Mouse (Mus musculus) left cerebral cortex, adult 11 months (tissue): ENCODE data around the gene Hnf1a.
A peak's percentile ranks its signal among the peaks of the same experiment; 100 is the strongest.

Experiments
- DNase-seq: peaks from one replicate; pipeline ENCODE4 v3.0.0; 2022; ENCODE audit warnings: low spot score

Hnf1a gene

GRCm38 (mm10) chr5:114979250-114980121, 8.6 kb upstream of the Hnf1a start:
- DNase-seq = peak; percentile 63

DNA sequence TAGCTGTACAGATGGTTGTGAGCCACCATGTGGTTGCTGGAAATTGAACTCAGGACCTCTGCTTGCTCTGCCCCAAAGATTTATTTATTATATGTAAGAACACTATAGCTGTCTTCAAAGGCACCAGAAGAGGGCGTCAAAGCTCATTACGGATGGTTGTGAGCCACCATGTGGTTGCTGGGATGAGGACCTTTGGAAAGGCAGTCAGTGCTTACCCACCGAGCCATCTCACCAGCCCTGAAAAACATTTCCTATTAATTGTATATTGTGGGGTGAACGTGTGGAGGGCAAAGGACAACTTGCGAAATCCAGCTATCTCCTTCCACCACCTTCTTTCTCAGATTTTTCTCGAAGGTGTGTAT, 8.0 kb upstream of the Hnf1a start:
- no peak for DNase-seq

DNA sequence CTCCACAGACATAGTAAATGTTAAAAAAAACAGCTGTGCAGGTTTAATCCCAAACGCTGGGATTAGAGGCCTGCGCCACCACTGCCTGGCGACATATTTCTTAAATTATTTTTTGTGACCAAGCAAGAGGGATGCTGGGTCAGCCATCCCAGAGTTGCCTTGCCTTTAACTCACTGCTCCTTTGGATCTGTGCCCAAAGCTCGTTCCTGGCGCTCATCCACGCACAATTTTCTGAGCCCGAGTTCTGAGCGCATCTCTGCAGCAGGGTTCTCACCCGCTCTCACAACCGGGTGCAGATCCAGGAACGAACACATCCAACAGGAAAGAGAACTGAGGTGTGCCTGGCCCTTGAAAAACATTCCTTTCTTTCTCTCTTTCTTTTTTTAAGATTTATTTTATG, 7.6 kb upstream of the Hnf1a start:
- DNase-seq = no peak

DNA sequence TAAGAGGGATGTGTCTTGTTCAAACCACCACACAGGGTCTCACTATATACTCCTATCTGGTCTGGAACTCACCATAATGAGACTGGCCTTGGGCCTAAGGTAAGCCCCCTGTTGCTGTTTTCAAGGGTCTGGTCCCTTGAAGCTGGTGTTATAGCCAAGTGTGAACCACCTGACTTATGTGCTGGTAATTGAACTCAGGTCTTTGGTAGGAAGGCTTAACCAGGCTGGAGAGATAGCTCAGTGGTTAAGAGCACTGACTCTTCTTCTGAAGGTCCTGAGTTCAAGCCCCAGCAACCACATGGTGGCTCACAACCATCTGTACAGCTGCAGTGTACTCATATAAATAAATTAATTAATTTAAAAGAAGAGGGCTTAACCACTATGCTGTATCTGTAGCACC, 6.0 kb upstream of the Hnf1a start:
- DNase-seq = no peak

- no peak for DNase-seq
Measured at GRCm38 (mm10) chr5:114973131-114973530, 2.2 kb upstream of the Hnf1a start.

DNA sequence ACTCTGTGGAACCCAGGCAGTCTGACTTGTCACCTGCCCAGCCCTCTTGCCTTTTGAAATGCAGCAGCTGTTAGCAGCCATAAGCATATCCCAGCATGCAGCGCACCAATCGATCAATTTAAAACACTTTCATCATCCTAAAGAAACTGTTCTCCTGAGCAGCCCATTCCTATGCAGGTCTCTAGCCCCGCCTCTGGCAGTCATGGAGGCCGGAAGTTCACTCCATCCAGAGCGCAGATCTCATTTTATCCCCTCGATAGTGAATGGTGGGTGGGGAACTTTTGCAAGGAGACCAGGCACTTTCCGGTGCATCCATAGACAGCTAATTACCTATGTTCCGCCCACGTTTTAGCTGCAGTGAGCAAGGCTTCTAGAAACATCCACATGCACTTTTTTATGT, 1.3 kb upstream of the Hnf1a start:
- no peak for DNase-seq

GRCm38 (mm10) chr5:114969609-114970215, 1.2 kb downstream of the Hnf1a start:
- DNase-seq = no peak

DNA sequence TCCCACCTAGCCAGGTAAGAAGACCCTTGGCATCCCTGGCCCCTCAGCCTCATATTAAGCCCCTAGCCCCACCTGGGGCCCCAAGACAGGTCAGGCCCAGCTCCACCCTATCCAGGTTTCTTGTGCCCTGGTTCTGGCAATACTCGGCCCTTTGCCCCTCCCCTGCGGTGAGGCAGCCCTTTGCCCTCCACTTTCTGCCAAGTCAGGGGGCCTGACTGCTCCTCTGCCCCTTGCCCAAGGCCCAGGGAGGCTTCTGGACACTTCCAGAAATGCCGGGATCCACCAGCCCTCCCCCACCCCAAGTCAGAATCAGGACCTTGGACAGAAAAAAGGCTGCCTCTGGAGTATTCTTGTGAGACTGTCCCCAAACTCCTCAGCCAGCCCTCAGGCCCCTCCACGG, 1.8 kb downstream of the Hnf1a start:
- DNase-seq = no peak

DNA sequence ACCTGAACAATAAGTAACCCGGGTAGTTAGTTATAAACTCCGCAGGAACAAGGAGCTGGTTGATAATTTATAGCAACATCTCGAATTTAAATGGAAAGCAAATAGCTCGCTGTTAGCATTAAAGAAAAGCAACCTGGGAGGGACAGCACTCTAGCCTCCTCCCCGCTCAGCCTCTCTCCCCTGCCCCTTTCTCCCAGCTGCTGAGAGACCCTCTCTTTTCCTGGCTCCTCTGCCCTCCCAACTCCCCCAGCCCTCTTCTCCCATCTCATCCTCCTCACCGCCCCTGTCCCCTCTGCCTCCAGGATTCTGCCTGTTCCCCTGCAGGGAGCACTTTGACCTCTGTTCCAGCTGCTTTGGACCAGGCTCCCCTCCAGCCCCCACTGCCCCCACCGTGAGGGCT, 2.2 kb downstream of the Hnf1a start:
- DNase-seq = no peak

DNA sequence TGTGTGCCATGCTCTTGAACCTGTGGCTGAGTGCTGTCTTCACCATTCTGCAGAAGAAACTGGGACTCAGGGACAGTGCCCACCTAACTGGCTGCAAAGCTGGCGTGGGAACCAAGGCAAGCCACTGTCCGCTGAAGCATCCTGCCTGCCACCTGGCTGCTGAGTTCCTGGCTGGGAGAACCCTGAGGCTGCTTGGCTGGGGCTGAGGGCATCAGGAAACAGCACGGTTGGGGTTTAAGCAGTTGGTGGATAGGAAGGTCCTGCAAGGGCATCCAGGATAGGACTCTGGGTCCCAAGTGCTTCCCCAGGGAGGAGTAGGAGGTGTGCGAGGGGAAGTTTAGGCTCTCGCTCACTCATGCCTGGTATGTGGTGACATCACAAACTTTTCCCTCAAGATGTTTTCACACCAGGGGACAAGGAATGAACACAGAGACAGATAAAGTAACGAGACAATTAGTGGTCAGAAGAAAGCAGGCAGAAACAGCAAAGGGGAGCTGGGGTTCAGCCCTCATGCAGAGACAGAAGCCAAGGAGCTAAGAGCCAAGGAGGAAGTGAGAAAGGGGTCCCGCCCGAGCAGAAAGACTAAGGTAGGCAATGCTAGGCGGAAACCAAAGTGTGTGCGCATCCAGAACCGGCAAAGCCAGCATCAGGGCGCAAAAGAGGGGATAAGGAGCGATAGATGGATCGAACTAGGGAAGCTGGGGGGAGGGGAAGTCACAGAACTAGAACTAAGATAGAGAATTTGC, 3.2 kb downstream of the Hnf1a start:
- DNase-seq = no peak

DNA sequence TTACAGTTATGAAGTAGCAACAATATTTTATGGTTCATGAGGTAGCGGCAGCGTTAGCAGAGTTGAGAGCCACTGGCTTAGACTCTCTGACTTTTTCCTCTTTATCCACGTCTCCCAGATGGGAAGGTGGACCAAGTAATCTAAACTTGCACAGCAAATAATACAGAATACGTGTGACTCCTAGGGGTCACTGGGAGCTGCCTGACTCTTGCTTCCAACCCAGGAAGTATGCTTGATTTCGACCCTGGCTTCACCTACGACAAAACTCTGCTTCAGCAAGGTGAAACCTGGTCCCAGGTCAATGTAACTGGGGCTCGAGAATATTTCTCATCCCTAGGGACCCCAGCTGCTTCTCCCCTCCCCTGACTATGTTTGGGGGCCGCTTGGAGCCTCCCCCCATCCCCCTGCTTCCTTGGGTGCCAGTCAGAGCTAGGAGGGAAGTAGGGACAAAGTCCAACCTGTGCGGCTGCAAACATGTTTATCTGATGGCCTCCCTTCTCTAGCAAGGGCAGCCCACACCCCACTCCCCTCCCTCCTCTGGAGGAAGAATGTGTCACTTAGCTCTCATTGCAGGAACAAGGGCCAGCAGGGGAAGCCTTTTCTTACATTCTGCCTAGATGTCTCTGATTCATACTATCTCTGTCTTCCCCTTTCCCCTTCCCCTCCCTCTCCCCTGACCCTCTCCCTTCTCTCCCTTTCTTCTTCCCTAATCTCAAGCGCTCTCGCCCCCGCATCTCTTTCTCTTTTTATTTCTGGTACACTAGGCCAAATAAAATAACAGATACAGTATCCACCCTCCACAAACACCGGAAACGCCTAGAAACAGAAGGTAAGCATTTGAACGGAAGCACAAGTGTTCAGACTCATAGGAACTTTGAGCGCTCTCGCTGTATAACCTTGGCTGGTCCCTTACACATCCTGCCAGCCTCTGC, 5.7 kb downstream of the Hnf1a start:
- no peak for DNase-seq

DNA sequence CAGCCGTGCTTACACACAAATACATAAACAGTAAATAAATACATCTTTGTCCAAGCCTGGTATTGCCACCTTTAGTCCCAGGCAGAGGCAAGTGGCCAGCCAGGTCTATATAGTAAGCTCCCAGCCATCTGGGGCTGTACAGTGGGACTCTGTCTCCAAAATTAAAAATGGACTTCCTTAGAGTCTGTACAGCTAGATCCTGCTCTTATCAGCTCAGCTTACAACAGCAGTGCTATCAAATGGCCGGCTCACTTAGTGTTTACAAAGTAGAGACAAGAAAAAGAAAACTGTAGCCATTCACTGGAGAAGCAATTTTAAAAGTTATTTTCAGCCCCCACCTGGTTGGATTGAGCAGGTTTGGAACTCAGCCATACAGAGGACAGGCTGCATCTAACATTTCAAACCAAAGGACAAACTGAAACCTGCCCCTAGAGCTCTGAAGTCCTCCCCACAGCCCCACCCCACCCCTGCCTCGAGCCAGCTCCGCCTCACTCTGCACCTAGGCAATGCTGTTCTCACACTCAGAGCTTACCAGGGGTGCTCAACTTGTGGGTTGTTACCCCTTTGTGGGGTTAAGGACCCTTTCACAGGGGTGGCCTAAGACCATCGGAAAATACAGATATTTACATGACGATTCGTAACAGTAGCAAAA, 6.5 kb downstream of the Hnf1a start:
- DNase-seq = no peak

DNA sequence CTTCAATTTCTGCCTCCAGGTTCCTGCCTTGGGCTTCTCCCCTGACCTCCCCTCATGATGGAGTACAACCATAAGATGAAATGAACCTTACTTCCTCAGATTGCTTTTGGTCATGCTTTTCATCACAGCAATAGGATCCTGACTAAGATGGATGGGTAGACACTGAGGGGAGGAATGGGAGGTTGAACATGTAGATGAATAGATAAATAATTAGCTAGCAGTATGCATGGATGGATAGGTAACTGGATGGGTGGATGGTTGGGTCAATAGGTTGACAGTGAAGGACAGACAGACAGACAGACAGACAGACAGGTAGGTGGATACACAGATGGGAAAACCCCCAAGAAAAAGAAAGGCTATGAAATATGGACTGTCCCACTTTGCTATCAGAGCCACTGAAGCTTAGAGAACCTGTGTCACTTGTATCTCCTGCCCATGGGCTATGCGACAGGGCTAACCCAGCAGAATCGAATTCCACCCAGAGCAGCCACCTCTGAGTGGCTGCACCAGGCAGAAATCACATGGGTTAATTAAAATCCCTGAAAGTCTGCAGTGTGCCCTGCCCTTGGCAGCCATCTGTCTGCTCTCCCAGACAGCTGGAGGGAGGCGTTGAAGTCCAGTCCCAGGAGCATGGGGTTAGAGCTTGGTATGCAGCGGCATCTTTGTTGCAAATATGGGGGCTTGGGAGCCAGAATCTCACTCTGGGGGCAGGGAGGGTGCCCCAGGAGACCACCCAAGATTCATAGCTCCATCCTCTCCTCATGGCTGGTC, 9.1 kb downstream of the Hnf1a start:
- no peak for DNase-seq

DNA sequence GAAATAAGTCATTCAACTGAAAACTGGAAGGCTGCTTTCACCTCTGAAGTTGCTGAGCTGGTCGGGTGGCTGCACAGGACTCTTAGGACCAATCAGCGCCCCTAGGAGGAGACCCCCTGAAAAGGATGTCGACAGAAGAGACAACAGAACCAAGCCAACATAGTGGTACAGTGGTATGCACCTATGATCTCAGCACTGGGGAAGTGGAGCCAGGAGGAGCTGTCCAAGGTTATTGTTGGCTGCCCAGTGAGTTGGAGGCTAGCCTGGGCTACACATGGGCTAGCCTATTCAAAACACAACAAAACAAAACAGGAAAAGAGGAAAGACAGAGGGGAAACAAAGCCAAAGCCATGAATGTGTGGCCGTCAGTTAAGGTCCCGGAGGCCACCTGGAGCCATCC, 12.8 kb downstream of the Hnf1a start:
- DNase-seq = no peak

- DNase-seq = no peak
Measured at GRCm38 (mm10) chr5:114953326-114953725, 17.6 kb downstream of the Hnf1a start.

GRCm38 (mm10) chr5:114951279-114951880, 19.5 kb downstream of the Hnf1a start:
- DNase-seq = no peak

DNA sequence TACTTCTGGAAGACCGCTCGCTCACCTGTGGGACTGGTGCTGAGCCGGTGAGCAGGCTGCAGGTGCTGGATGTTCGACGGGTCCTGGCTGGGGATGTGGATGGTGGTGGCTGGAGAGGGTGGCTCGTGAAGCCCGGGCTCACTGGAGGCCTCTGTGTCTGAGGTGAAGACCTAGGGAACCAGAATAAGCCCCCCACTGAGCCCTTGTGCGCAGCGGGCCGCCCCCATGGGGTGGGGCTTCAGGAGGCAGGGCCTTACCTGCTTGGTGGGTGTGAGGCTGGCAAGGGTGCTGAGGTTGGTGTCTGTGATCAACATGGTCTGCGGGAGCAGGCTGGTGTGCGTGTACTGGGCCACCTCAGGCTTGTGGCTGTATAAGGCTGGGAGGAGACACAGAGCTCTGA, 20.2 kb downstream of the Hnf1a start:
- DNase-seq = no peak

GRCm38 (mm10) chr5:114949812-114950211, 21.1 kb downstream of the Hnf1a start:
- no peak for DNase-seq

GRCm38 (mm10) chr5:114949316-114949715, 21.6 kb downstream of the Hnf1a start:
- DNase-seq = no peak

GRCm38 (mm10) chr5:114948891-114949290, 22.0 kb downstream of the Hnf1a start:
- DNase-seq = no peak
